Mouse (Mus musculus) cerebellum, adult (tissue): ENCODE results near the gene Dpy19l2.
"Not testable (repeated sequence)": the region's sequence is repeated elsewhere in the genome, so short reads cannot be mapped to it uniquely, and the experiment has no call there.

Experiments used
- ATAC-seq: cut with Nextera tagmentation; 2 replicates; pipeline ENCODE4 v1.9.2; 2017; ENCODE audit warnings: mild to moderate bottlenecking, moderate library complexity, mixed read lengths; ENCODE audit not compliant: insufficient number of reproducible peaks, low FRiP score, low TSS enrichment

The Dpy19l2 gene

GRCm38 (mm10) chr9:24695700-24696404, at the start of gene Dpy19l2:
Gene Dpy19l2, minus strand, starts transcription at chr9:24696293.
- peak; percentile 15; the same call in 1 of the 2 replicates for ATAC-seq

DNA sequence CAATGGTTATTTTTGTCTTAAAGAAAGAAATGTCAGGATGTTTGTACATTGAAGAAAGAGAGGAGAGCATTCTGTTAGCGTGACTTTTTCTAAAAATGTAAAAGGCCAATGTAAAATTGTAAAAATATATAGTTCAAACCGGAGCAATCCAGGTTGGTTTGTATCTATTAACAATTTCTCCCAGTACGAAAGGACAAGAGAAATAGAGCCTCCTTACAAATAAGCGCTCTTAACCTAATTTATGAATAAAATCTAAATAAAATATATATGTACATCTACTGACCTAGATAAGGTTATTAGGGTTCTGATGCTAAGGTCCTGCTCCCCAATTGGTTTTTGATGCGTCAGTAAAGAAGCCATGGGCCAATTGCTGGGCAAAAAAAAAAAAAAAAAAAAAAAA, 48.9 kb upstream of the Dpy19l2 start:
- 0 out of 2 replicates have a peak, but pooled peaks have one; percentile 75 for ATAC-seq

DNA sequence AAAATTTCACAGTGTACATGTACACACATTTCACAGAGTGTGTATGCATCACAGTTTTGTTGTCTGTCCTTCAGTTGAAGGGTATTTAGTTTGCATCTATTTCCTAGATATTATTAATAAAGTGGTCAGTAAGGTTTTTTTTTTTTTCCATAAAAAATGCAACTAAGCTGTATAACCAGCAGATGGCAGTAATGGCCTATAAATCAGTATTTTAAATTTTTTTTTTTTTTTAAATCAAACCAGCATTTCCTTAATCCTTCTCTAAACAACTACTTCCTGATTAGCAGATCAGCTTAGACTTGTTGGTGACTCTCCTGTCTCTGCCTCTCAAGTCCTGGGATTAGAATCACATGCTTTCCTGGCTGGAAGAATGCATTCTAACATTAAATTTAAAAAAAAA, 5.2 kb upstream of the Dpy19l2 start:
- ATAC-seq, result no peak

GRCm38 (mm10) chr9:24696405-24696778, 299 bp upstream of the Dpy19l2 start:
- ATAC-seq, result no peak

- not testable (repeated sequence) for ATAC-seq
Measured at GRCm38 (mm10) chr9:24637341-24637740, 58.8 kb downstream of the Dpy19l2 start.

DNA sequence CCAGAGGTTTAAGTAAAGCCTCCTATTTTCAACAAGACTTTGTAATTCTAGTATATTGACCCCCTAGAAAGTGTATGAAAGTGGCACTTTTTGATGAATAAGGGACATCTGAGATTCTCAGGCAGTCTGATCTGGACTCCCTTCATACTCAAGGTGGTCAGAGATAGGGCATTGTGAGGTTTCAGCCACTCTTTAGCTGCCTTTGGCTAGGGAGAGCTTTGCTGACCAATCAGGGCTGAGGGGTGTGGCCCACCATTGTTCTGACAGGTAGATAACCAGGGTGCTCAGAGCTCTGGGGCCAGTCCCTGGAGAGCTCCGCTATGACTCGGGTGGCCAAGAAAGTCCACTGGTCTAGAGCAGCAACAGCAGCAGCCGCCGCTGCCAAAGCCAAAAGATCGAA, 71.2 kb downstream of the Dpy19l2 start, which contains the start of gene Cypt4:
Cypt4 (plus strand) TSS at position 301 of the 400 bp plus-strand sequence.
- ATAC-seq, result no peak

DNA sequence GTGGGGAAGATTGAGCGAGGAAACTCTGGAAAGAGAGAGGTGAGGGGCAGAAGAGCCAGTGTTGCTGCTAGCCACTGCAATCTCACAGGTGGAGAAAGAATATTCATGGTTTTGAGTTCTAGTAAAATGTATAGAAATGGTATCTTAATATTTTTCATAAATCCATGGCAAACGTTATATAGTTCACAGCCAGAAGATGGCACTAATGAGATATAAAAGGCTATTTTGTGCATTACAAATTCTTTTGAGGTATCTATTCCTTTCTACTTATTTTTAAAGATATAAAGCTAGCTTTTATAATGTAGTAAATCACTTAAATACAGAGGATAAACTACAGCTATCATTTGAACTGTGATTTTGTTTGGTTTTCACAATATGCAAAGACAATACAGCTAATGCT, 157.9 kb downstream of the Dpy19l2 start:
- no peak for ATAC-seq

DNA sequence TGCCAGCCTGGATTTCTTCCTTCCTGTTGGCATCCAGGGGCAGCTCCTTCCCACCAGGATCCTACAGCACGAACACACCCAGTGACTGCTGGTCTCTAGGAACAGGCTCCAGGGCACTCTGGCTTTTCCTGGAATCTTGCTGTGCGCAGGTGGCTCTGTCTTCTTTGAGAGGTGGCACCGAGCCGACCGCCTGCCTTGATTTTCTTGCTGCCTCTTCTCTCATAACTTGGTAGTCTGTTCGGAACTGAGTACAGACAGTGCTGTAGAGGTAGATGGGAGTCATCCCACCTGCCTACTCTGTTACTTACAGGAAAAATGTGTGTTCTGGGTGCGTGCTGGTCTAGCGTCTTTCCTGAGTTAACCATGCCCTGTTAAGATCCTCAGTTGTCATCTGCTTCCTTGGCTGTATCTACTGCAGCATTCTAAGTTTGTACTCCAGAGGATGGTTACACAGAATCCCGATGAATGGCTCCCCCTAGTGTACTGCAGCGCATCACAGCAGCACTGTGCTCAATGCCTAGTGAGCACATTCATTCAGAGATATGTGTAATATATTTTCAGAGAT, 179.4 kb downstream of the Dpy19l2 start:
- ATAC-seq, result peak; percentile 88

- no peak for ATAC-seq
Measured at GRCm38 (mm10) chr9:24514078-24514469, 182.0 kb downstream of the Dpy19l2 start.

- no peak for ATAC-seq
Measured at GRCm38 (mm10) chr9:24513290-24514077, 182.6 kb downstream of the Dpy19l2 start.

GRCm38 (mm10) chr9:24512121-24512539, 184.0 kb downstream of the Dpy19l2 start:
- no peak for ATAC-seq

DNA sequence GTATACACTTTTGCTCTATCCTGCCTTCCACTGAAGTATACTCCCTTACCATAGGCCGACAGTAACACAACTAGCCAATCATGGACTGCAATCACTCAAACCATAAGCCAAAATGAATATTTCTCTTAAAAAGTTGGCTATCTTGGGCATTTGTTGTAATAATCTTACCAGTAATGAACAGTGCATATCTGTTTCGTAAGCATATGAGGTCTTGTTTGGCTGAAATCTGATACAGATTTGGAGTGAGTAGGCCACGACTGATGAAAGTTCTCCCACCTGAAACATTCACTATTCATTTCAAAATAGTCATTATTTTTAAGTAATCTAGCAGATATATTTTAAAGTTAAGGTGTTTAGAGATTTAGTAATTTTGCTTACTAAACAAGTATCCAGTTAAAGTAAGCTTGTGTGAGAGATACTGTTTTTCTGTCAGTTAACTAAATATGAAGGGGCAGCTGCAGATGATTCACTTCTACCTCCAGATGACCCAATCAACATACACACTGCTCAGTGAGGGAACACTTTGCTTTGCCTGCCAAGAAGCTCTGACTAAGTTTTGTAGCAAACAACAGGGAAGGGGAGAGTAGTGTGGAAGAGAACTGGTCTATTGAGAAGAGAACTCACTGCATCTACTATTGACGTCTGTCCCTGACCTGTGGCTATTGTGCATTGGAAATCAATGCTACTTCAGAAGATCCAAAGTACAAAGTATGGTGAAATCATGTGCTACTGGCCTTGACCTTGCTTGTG, 184.5 kb downstream of the Dpy19l2 start:
- no peak for ATAC-seq

DNA sequence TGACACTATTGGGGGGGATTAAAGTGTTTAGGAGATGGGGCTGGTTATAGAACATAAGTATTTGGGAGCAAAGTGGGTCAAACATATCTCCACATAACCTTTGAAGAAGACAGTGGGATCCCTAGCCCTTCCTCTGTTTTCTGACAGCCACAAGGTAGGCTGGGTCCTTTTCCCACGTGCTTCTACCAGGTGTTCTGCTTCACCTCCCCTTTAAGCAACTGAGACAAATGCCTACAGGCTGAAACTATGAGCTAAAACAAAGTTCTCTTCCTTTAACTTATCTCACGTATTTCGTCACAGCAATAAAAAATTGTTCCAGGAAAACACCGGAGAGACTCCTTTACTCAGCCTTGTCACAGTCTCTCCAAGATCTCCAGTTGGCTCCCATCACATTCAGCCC, 187.2 kb downstream of the Dpy19l2 start:
- no peak for ATAC-seq
